Mouse (Mus musculus) heart, embryonic 16.5 days (tissue): ENCODE results near the gene Thbs2. TPM values are rescaled to one million over a fixed set of nuclear protein-coding genes. Genes with fewer than 3 reads are reported as not detected.

Source experiments
- ATAC-seq: fragments of 200-750 bp; cut with Nextera tagmentation; replicated peaks from 2 replicates; pipeline ENCODE4 v1.8.0; 2017; ENCODE audit warnings: moderate number of reproducible peaks; ENCODE audit not compliant: insufficient read depth, low FRiP score; ENCODE audit errors: extremely low read depth
- H3K27ac ChIP-seq: fragments of 300-500 bp; sonication (generic); 2 replicates; pipeline ENCODE4 v1.5.1; 2014; ENCODE audit warnings: mild to moderate bottlenecking, low read length, control low read depth, moderate library complexity
- H3K27me3 ChIP-seq: fragments of 300-500 bp; sonication (generic); 2 replicates; pipeline ENCODE4 v1.6.1; 2014; ENCODE audit warnings: low read length, mixed read lengths; ENCODE audit not compliant: control insufficient read depth, insufficient read depth
- H3K36me3 ChIP-seq: fragments of 300-500 bp; sonication (generic); 2 replicates; pipeline ENCODE4 v1.6.1; 2014; ENCODE audit not compliant: control insufficient read depth, insufficient read depth
- H3K4me1 ChIP-seq: fragments of 300-500 bp; sonication (generic); 2 replicates; pipeline ENCODE4 v1.6.1; 2014; ENCODE audit warnings: low read length, mixed read lengths; ENCODE audit not compliant: control insufficient read depth, insufficient read depth
- H3K4me2 ChIP-seq: fragments of 300-500 bp; sonication (generic); 2 replicates; pipeline ENCODE4 v1.6.1; 2014; ENCODE audit warnings: low read depth, mild to moderate bottlenecking, control low read depth, low read length
- H3K4me3 ChIP-seq: fragments of 300-500 bp; sonication (generic); 2 replicates; pipeline ENCODE4 v1.5.1; 2014; ENCODE audit warnings: mild to moderate bottlenecking, control low read depth, low read length
- H3K9ac ChIP-seq: fragments of 300-500 bp; sonication (generic); 2 replicates; pipeline ENCODE4 v1.6.1; 2014; ENCODE audit warnings: low read length, control low read depth
- H3K9me3 ChIP-seq: fragments of 300-500 bp; sonication (generic); replicated peaks from 2 replicates; pipeline ENCODE4 v1.6.1; 2016; ENCODE audit warnings: low read length; ENCODE audit not compliant: control insufficient read depth
- WGBS: fragments of 180-500 bp; shearing (Covaris S2); extraction: QIAGEN DNeasy Blood & Tissue Kit; methylation state at CpG from one replicate; pipeline ENCODE4 v1.1.7; 2014; 5-methylcytosine and 5-hydroxymethylcytosine counted together
- polyA plus RNA-seq: library from polyadenylated mRNA; unstranded; fragments of >200 nt; fragmentation: Nextera tagmentation; extraction: Ambion mirVana; gene quantifications from 2 replicates; pipeline ENCODE4 v1.2.1, GENCODE M21; 2015

Thbs2 gene
- polyA plus RNA-seq, 1 experiment from 2014 or later = 32.1 TPM

DNA sequence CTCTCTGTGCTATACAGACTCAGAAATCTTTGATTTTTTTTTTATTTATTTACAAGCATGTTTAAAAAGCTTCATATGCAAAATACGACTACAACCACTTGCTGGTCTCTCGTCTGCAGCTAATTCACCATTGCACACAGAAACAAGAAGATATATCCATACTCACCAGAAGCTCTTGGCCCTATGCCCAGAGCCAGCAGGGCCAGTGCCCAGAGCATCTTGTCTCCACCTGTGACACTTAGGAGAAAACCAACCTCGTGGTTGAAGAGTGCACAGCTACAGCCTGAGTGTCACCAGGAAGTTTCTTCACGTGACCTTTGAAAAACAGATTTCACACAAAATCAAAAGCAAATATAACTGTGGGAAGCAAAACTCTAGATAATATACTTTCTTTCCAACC is 2.8 kb downstream of the Thbs2 start:
- ATAC-seq = no peak
- H3K4me1 ChIP-seq = peaks cover 5% of the 10 kb centered on the region
- no peaks in the 10 kb centered on the region for H3K9me3 ChIP-seq
- no peak overlapping the region; the same call in 1 of the 2 replicates for H3K4me3 ChIP-seq
- WGBS = 33% methylated on average over 4 of the region's 4 CpGs
- H3K9ac ChIP-seq = no peak overlapping the region
- peak overlapping the region; percentile 58; the same call in 1 of the 2 replicates for H3K4me2 ChIP-seq
- H3K27ac ChIP-seq = no peak overlapping the region
- H3K36me3 ChIP-seq = no peaks in the 10 kb centered on the region
- no peaks in the 10 kb centered on the region for H3K27me3 ChIP-seq

DNA sequence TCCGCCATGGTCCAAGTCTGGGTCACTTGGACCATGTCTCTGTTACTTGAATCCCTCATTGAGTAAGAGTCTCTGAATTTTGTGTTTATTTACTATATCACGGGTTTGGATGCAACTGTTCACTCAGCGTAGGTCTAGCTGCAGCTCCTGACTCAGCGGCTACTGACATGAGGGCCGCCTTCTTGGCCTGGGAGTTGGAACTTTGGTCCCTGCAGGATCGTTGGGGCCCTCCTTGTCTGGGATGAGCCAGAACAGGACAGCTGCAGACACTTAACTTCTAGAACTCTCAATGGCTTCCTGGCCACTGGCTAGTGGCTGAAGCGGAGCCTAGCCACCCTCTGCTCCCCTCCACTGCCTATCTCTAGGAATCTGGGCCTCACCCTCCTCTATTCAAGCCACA is 11.2 kb downstream of the Thbs2 start:
- Histone ChIP-seq H3K4me1 (0 out of 2 replicates have a peak, but pooled peaks cover 3% of the 10 kb centered on the region), H3K4me3 (no peak overlapping the region), H3K4me2 (no peak overlapping the region), H3K36me3 (0 out of 2 replicates have a peak, but pooled peaks cover 2% of the 10 kb centered on the region), H3K9ac (no peak overlapping the region), H3K27me3 (no peaks in the 10 kb centered on the region), H3K27ac (no peak overlapping the region), H3K9me3 (no peaks in the 10 kb centered on the region)
- ATAC-seq = no peak
- 88% methylated on average over 7 of the region's 7 CpGs for WGBS

DNA sequence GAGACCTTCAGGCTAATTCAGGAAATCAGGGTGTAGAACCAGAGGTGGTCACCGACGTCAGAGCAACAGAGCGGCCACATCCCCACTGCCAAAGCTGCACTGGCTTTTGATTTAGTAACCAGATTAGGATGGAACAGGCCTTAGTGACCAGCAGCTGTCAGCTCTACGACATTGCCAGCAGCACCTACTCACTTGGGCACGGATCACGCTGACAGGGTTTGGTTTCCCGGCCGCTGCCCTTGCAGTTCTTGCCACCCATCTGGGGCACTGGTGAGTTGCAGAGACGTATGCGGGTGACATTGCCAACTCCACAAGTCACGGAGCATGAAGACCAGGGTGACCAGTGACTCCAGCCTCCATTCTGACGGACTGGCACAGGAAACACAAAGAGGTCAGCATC is 13.0 kb downstream of the Thbs2 start:
- Histone ChIP-seq H3K9ac (no peak overlapping the region), H3K4me3 (no peak overlapping the region), H3K4me2 (no peak overlapping the region), H3K4me1 (no peaks in the 10 kb centered on the region), H3K27me3 (no peaks in the 10 kb centered on the region), H3K9me3 (no peaks in the 10 kb centered on the region), H3K27ac (no peak overlapping the region), H3K36me3 (0 out of 2 replicates have a peak, but pooled peaks cover 2% of the 10 kb centered on the region)
- 90% methylated on average over 12 of the region's 12 CpGs for WGBS
- ATAC-seq = no peak

DNA sequence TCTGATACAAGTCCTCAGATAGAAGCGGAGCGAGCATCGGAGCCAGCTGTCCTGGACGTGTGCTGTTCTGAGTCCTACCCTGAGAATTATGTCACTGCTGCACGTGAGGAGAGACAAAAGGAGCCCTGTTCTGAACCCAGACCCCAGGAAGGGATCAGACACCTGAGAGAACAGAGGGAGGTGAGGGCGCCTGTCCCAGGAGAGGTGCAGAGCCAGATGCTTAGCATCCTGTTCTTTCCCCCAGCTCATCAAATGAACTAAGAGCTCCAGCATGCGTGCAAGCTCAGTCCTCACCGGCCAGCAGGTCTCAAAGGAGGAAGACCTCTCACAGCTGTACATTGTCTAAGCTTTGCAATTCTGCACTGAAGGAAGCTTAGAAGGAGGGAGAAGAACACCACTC is 16.8 kb downstream of the Thbs2 start:
- 0 out of 2 replicates have a peak, but pooled peaks cover 4% of the 10 kb centered on the region for H3K4me1 ChIP-seq
- 0 out of 2 replicates have a peak, but pooled peaks cover 2% of the 10 kb centered on the region for H3K36me3 ChIP-seq
- no peak for ATAC-seq
- no peak overlapping the region for H3K27ac ChIP-seq
- WGBS = 71% methylated on average over 8 of the region's 8 CpGs
- no peak overlapping the region for H3K4me3 ChIP-seq
- no peaks in the 10 kb centered on the region for H3K27me3 ChIP-seq
- H3K9me3 ChIP-seq = no peaks in the 10 kb centered on the region
- no peak overlapping the region for H3K4me2 ChIP-seq
- H3K9ac ChIP-seq = no peak overlapping the region

GRCm38 (mm10) chr17:14675517-14675916 is 18.5 kb downstream of the Thbs2 start:
- 86% methylated on average over 2 of the region's 2 CpGs for WGBS
- no peak overlapping the region for H3K27ac ChIP-seq
- no peak for ATAC-seq

GRCm38 (mm10) chr17:14672402-14672801 is 21.6 kb downstream of the Thbs2 start:
- Histone ChIP-seq H3K9me3 (no peaks in the 10 kb centered on the region), H3K27ac (no peak overlapping the region; the same call in 1 of the 2 replicates), H3K36me3 (no peaks in the 10 kb centered on the region), H3K9ac (no peak overlapping the region), H3K4me2 (no peak overlapping the region), H3K4me3 (no peak overlapping the region), H3K4me1 (0 out of 2 replicates have a peak, but pooled peaks cover 4% of the 10 kb centered on the region), H3K27me3 (no peaks in the 10 kb centered on the region)
- 35% methylated on average over 5 of the region's 5 CpGs for WGBS
- peak; percentile 83 for ATAC-seq

More at GRCm38 (mm10) chr17:14675517-14675916, 18.5 kb downstream of the Thbs2 start:
- Histone ChIP-seq H3K36me3 (0 out of 2 replicates have a peak, but pooled peaks cover 2% of the 10 kb centered on the region), H3K9me3 (no peaks in the 10 kb centered on the region), H3K9ac (no peak overlapping the region), H3K4me1 (0 out of 2 replicates have a peak, but pooled peaks cover 4% of the 10 kb centered on the region), H3K4me3 (no peak overlapping the region), H3K4me2 (no peak overlapping the region), H3K27me3 (no peaks in the 10 kb centered on the region)

DNA sequence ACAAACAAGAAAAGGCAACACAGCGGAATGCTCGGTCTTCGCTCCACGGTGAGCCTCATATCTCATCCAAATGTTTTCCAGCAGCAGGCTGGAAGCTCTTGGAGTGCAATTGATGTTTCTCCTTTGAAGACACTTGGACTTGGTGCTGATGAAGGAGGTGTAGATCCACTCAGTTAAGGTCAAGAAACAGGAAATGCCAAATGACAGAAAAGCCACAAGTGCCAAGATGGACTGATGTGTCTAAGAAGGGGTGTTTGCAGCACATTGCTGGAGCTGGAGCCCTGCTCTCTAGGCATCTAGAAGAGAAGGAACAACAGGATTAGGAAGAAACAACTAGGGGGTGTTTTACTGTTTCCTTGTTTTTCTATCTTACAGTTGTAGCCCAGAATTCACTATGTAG is 26.8 kb downstream of the Thbs2 start:
- Histone ChIP-seq H3K27ac (no peak overlapping the region), H3K36me3 (0 out of 2 replicates have a peak, but pooled peaks cover 3% of the 10 kb centered on the region), H3K4me1 (no peaks in the 10 kb centered on the region), H3K4me2 (no peak overlapping the region), H3K9ac (no peak overlapping the region), H3K4me3 (no peak overlapping the region), H3K27me3 (no peaks in the 10 kb centered on the region), H3K9me3 (no peaks in the 10 kb centered on the region)
- no peak for ATAC-seq
- WGBS = 77% methylated on average over 4 of the region's 4 CpGs

GRCm38 (mm10) chr17:14666451-14666850 is 27.6 kb downstream of the Thbs2 start:
- Histone ChIP-seq H3K4me3 (no peak overlapping the region), H3K4me1 (no peaks in the 10 kb centered on the region), H3K27me3 (no peaks in the 10 kb centered on the region), H3K36me3 (0 out of 2 replicates have a peak, but pooled peaks cover 3% of the 10 kb centered on the region), H3K4me2 (no peak overlapping the region), H3K27ac (no peak overlapping the region), H3K9me3 (no peaks in the 10 kb centered on the region), H3K9ac (no peak overlapping the region)
- ATAC-seq = no peak
- 70% methylated on average over 2 of the region's 2 CpGs for WGBS

- Histone ChIP-seq H3K4me1 (no peaks in the 10 kb centered on the region), H3K4me2 (no peak overlapping the region), H3K9ac (no peak overlapping the region), H3K4me3 (no peak overlapping the region), H3K27me3 (no peaks in the 10 kb centered on the region), H3K9me3 (no peaks in the 10 kb centered on the region), H3K36me3 (0 out of 2 replicates have a peak, but pooled peaks cover 3% of the 10 kb centered on the region), H3K27ac (no peak overlapping the region)
- WGBS = 79% methylated on average over 5 of the region's 5 CpGs
- no peak; the same call in 1 of the 2 replicates for ATAC-seq
Observed at GRCm38 (mm10) chr17:14663366-14663765, 30.7 kb downstream of the Thbs2 start.
